Mouse (Mus musculus) layer of hippocampus, adult 9-11 months (tissue): ENCODE data around the gene Frmd3.
"Not testable (repeated sequence)": the region's sequence is repeated elsewhere in the genome, so short reads cannot be mapped to it uniquely, and the experiment has no call there.

Experiments used
- DNase-seq: peaks from one replicate; pipeline ENCODE4 v3.0.0; 2022

Gene Frmd3

DNA sequence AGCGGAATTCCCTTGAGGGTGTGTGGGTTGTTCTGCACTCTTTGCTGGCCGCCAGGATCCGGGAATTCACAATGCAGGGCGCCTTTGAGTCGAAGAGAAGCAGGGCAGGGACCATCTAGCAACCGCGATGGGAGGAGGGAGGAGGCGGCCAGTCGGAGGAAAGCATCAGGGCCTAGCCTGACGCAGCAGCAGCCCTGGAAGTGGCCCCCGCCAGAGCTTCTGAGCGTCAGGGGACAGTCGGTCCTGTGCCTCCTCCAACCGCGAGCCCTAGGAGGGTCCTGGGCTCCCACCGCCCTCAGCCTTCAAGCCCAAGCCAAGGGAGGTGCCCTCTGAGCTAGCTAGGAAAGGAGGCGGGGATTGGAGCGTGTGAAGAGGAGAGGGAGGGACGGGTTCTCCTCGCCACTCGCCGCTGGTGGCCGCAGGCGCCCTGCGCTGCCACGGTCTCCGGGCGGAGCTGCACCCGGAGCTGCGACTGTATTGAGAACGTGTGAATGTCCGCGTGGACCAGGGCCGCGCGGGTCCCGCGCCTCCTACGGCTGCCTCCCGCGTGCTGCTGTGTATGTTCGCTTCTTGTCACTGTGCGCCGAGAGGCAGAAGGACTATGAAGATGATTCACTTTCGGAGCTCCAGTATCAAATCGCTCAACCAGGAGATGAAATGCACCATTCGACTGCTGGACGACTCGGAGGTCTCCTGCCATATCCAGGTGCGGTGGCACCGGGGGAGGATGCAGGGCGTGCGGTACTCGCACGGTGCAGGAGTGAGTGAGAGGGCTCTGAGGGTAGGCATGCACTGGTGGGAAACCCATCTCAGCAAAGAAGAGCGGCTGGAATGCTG is at the start of gene Frmd3:
TSS of gene Frmd3 (plus strand) at position 232 of the 837 bp plus-strand sequence.
- peak; percentile 46 for DNase-seq

DNA sequence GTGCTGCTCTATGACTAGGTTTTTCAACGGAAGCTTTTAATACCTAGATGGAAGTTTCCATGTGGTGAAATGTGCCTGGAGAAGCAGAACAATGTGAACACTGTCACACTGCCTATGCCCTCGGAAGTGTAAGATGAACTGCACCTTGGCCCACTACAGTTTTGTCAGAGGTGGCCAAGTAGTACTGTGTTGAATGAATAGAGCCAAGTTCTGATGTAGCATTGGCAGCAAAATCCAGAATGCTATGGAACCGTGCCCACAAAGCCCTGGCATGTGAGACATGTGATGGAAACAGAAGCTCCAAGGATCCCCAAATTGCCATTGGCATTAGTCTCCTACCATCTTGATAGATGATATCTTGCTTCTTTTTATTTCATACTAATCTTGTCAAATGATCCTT is 32.8 kb upstream of the Frmd3 start:
- DNase-seq = no peak

DNA sequence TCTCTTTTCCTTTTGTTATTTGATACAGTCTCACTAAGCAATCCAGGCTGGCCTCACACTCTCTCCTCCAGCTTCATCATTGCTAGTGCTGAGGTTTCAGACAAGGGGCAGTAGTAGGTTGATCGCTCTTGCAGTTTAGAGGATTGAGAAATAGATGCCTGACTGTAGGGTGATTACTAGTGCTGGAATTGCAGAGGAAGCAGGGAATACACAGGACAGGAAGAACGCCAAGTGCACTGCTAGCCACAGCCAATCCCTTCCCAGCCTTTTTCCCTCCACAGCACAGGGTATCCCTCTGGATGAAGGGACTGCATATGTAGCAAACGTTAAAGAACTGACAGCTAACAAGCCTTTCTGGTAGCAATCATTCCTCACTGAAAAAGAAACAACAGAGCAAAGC is 965 bp upstream of the Frmd3 start:
- no peak for DNase-seq

DNA sequence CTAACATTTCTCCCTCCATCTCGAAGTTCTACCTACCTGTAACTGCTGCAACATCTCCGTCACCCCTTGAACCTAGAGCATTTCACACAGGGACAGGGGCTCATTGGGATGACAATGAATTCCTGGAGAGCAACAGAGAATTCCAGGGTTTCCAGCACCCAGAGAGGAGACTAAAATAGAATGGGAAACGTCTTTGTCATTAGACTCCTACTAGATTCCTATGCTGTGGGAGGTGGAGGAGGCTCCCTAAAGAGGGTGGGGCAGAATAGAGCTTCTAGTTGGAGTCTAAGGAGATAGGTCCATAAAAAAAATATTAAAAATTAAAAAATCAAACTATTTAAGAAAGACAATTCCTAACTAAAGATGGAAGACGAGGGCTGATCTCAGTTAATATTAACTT is 542 bp upstream of the Frmd3 start:
- no peak for DNase-seq

- DNase-seq = peak; percentile 3
These were observed 832 bp downstream of the Frmd3 start for GRCm38 (mm10) chr4:74014048-74014500.

DNA sequence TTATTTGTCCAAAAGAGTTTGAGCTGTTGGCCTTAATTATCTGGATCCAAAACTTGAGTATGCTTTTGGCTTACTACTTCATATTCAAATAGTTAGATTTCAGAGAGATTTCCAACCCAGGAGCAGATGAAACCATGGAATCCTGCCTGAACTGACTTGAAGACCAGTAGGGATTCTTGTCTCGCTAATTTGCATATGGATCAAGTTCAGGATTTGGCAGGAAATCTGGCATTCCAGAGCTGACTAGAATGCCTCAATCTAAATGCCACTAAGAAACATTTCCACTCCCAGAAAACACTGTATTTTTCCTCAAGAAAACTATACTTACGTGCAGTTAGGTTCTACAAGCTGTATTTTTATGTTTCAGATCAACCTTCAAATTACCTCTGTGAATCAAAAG is 6.8 kb downstream of the Frmd3 start:
- no peak for DNase-seq

DNA sequence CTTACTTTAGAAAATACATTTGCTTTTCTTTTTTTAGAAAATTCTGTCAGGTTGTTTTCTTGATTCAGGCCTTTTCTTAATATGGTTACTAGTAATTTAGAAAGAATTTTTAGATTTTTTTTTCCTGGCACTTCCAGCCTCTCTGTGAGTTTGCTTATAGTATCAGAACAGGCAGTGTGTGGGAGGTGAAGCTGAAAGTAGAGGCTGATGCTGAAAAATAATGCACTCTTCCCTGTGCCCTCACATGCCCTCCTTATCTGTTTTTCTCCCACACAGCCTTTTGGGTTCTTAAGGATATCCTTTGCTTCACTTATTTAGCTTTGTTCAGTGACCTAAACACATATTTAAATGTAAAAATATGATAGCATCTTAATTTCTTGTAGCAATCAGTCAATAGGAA is 30.0 kb downstream of the Frmd3 start:
- DNase-seq = peak; percentile 3

GRCm38 (mm10) chr4:74051692-74052091 is 38.5 kb downstream of the Frmd3 start:
- peak; percentile 71 for DNase-seq

- peak; percentile 8 for DNase-seq
These were observed 63.5 kb downstream of the Frmd3 start for GRCm38 (mm10) chr4:74076727-74077126.

- DNase-seq = no peak
These were observed 97.6 kb downstream of the Frmd3 start for GRCm38 (mm10) chr4:74110816-74111215.

- DNase-seq = no peak
These were observed 178.3 kb downstream of the Frmd3 start for GRCm38 (mm10) chr4:74191528-74191927.

DNA sequence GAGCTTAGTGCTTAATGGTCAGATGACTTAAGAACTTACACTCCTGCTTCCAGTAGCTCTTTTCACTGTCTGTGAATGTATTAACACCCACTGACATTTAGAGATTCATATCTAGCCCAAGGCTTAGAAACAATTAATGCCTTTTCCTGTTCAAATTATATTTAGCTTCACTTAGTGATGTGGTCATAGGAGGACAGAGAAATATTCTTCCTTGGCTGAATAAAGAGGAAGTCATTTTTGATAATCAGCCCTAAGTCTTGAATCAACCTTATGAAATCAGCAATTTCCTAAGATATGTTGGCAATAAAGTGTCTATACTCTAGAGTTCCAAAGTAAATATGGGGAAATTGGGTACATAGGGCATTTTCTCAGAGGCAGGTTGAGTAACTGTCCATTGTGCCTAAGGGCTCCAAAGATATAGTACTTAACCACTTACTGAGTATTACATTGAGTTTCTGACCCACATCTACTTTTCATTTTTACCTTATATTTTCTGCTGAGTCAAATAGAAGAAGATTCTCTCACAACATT is 188.1 kb downstream of the Frmd3 start:
- DNase-seq = no peak

DNA sequence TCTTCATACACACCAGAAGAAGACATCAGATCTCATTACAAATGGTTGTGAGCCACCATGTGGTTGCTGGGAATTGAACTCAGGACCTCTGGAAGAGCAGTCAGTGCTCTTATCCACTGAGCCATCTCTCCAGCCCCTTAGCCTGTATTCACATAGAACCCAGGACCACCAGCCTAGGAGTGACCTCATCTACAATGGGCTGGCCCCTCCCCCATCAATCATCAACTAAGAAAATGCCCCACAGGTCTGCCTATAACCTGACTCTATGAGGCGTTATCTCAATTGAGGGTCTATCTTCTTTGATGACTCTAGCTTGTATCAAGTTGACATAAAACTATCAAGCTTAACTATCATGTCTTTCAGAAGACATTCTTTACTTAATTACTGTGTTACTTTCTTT is 208.5 kb downstream of the Frmd3 start:
- DNase-seq = not testable (repeated sequence)

GRCm38 (mm10) chr4:74222360-74222759 is 209.1 kb downstream of the Frmd3 start:
- no peak for DNase-seq

DNA sequence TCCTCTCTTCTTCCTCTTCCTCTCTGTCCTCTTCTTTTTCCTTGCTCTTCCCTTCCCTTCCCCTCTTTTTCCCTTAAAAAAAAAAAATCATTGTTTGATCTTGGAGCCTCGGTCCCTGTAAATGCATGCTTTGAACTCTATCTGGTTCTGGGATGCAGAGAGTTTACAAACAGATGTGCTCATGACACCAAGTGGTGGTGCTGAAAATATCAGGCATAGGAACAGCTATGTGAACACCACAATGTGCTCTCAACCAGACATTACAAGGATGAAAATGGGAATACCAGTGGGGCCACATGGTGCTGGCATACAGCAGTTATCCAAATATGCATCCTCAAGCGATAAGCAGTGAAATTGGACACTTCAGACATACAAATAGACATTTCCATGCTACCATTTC is 211.0 kb downstream of the Frmd3 start:
- DNase-seq = no peak

DNA sequence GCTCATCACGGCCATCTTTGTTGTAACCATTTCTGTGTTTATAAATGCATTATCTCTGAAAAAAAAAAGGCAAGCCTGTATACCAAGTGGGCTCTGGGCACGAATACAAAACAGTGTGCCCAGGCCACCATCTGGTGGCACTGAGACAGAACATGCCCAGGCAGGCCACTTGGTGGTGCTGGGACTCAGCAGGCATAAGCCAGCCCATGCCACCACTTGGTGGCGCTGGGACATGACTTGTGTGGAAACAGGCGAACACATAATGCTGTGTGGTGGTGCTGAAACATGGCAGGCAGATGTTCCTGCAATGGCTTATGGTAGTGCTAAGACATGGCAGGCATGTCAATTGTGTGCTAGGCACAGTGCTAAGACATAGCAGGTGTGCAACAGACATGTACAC is 217.8 kb downstream of the Frmd3 start:
- no peak for DNase-seq

GRCm38 (mm10) chr4:74231405-74231804 is 218.2 kb downstream of the Frmd3 start:
- peak; percentile 25 for DNase-seq

GRCm38 (mm10) chr4:74233534-74233933 is 220.3 kb downstream of the Frmd3 start:
- peak; percentile 59 for DNase-seq

GRCm38 (mm10) chr4:74242176-74242575 is 228.9 kb downstream of the Frmd3 start, which contains the start of gene Kdm4c:
Gene Kdm4c, plus strand, starts transcription at chr4:74242497.
- no peak for DNase-seq
